Mouse (Mus musculus) bone marrow, adult 2 months (tissue): ENCODE measurements around the gene C3ar1. TPM values are rescaled to one million over a fixed set of nuclear protein-coding genes. Genes with fewer than 3 reads are reported as not detected.

ENCODE experiments used
- H3K27ac ChIP-seq: fragments of 200-500 bp; 2 replicates; pipeline ENCODE4 v1.5.1; 2012; ENCODE audit warnings: low read depth, mild to moderate bottlenecking, control low read depth, inconsistent platforms, low read length; ENCODE audit not compliant: control insufficient read depth, poor library complexity, insufficient read depth
- H3K4me1 ChIP-seq: fragments of 200-500 bp; 2 replicates; pipeline ENCODE4 v1.6.1; 2011; ENCODE audit warnings: low read length; ENCODE audit not compliant: control insufficient read depth, insufficient read depth
- H3K4me3 ChIP-seq: fragments of 200-500 bp; replicated peaks from 2 replicates; pipeline ENCODE3; 2011; ENCODE audit warnings: mild to moderate bottlenecking, low read depth, low read length, control low read depth; ENCODE audit not compliant: control insufficient read depth
- CTCF ChIP-seq: fragments of 200-500 bp; IDR thresholded peaks from 2 replicates; pipeline ENCODE4 v1.5.1; 2011; ENCODE audit warnings: low read length, control low read depth; ENCODE audit not compliant: control insufficient read depth, insufficient read depth
- POLR2A ChIP-seq: fragments of 200-500 bp; IDR thresholded peaks from 2 replicates; pipeline ENCODE4 v1.6.1; 2011; ENCODE audit warnings: low read depth, mild to moderate bottlenecking, control low read depth, low read length, borderline replicate concordance; ENCODE audit not compliant: control insufficient read depth
- WGBS: fragments of 180-500 bp; shearing (Covaris S2); methylation state at CpG from one replicate; pipeline ENCODE4 v1.1.7; 2018; 5-methylcytosine and 5-hydroxymethylcytosine counted together
- polyA plus RNA-seq: library from polyadenylated mRNA; stranded (reverse); fragments of >200 nt; gene quantifications from 2 replicates; pipeline ENCODE4 v1.2.4, GENCODE M21; 2011; ENCODE audit warnings: low replicate concordance; ENCODE audit not compliant: missing spikeins, insufficient read depth, insufficient read length

The C3ar1 gene
- polyA plus RNA-seq, 1 experiment = 0.35 TPM

- 7% methylated on average over 43 of the region's 43 CpGs for WGBS
- Histone ChIP-seq H3K27ac (peak within 1 kb of the TSS; percentile 76), H3K4me1 (no peaks in the 10 kb centered on the region; the same call in none of the 2 replicates), H3K4me3 (peak within 1 kb of the TSS; percentile 95)
- peak; percentile 79; the same call in 1 of the 2 replicates for TF ChIP-seq POLR2A
- peak; percentile 86 for TF ChIP-seq CTCF
These were observed 18.1 kb upstream of the C3ar1 start, which contains the start of gene Necap1 for GRCm38 (mm10) chr6:122873871-122874719. Necap1 (plus strand) TSS chr6:122874474.

GRCm38 (mm10) chr6:122872800-122873199 is 16.8 kb upstream of the C3ar1 start:
- Histone ChIP-seq H3K4me3 (no peak overlapping the region), H3K4me1 (no peaks in the 10 kb centered on the region; the same call in 1 of the 2 replicates), H3K27ac (no peak overlapping the region; the same call in 1 of the 2 replicates)
- 7% methylated on average over 5 of the region's 5 CpGs for WGBS
- TF ChIP-seq CTCF (no peak), POLR2A (no peak)

- Histone ChIP-seq H3K27ac (no peak overlapping the region), H3K4me3 (no peak overlapping the region), H3K4me1 (no peaks in the 10 kb centered on the region; the same call in 1 of the 2 replicates)
- TF ChIP-seq POLR2A (no peak), CTCF (no peak)
- 74% methylated on average over 11 of the region's 11 CpGs for WGBS
These were observed 13.9 kb upstream of the C3ar1 start for GRCm38 (mm10) chr6:122869846-122870245.

GRCm38 (mm10) chr6:122867914-122868313 is 12.0 kb upstream of the C3ar1 start:
- peaks cover 6% of the 10 kb centered on the region; the same call in 1 of the 2 replicates for H3K4me1 ChIP-seq
- no peak for TF ChIP-seq POLR2A
- TF ChIP-seq CTCF = peak; percentile 48; the same call in 1 of the 2 replicates
- H3K27ac ChIP-seq = no peak overlapping the region
- WGBS = 52% methylated on average over 4 of the region's 4 CpGs
- H3K4me3 ChIP-seq = no peak overlapping the region

GRCm38 (mm10) chr6:122862871-122863270 is 6.9 kb upstream of the C3ar1 start:
- Histone ChIP-seq H3K4me3 (no peak overlapping the region), H3K27ac (no peak overlapping the region; the same call in 1 of the 2 replicates), H3K4me1 (peaks cover 6% of the 10 kb centered on the region; the same call in 1 of the 2 replicates)
- 39% methylated on average over 1 of the region's 1 CpGs for WGBS
- no peak for TF ChIP-seq POLR2A
- no peak for TF ChIP-seq CTCF

- Histone ChIP-seq H3K27ac (no peak overlapping the region; the same call in 1 of the 2 replicates), H3K4me3 (no peak overlapping the region), H3K4me1 (peaks cover 6% of the 10 kb centered on the region; the same call in 1 of the 2 replicates)
- 73% methylated on average over 6 of the region's 6 CpGs for WGBS
- no peak for TF ChIP-seq POLR2A
- TF ChIP-seq CTCF = peak; percentile 16; the same call in 1 of the 2 replicates
These were observed 6.5 kb upstream of the C3ar1 start for GRCm38 (mm10) chr6:122862434-122862833.

GRCm38 (mm10) chr6:122854552-122854951 is 1.4 kb downstream of the C3ar1 start:
- Histone ChIP-seq H3K27ac (no peak overlapping the region), H3K4me3 (no peak overlapping the region), H3K4me1 (peaks cover 2% of the 10 kb centered on the region)
- 74% methylated on average over 12 of the region's 12 CpGs for whole genome bisulfite sequencing
- TF ChIP-seq POLR2A = no peak
- no peak for TF ChIP-seq CTCF

- Histone ChIP-seq H3K4me3 (no peak overlapping the region), H3K27ac (no peak overlapping the region), H3K4me1 (peaks cover 2% of the 10 kb centered on the region)
- WGBS = 19% methylated on average over 2 of the region's 2 CpGs
- no peak for TF ChIP-seq CTCF
- TF ChIP-seq POLR2A = no peak
These were observed 3.3 kb downstream of the C3ar1 start for GRCm38 (mm10) chr6:122852696-122853095.
